Comparison of ENCODE assay signal across 17 mouse cellular contexts in genomic region chr17:79285030-79285601, GRCm38 (mm10).
DNase-seq lines count a peak whose midpoint lies in the region; ATAC-seq and TF ChIP-seq lines count a peak whose summit lies in the region.
"Had no signal": no experiment of that assay in that cellular context is flagged by ENCODE, and none has a peak within 500 bp of the region (broad histone marks: within the 10 kb centered on the region; RNA-seq: fewer than 3 reads in every experiment).

No protein-coding gene starts in this region.

- H3K27me3 ChIP-seq in midbrain, embryonic 11.5 days (ENCODE audit: control insufficient read depth, insufficient read depth, low read length) = no peaks in the 10 kb centered on the region
- H3K27me3 ChIP-seq in midbrain, embryonic 13.5 days = no peaks in the 10 kb centered on the region
- H3K27me3 ChIP-seq in heart, adult 2 months (ENCODE audit: control insufficient read depth, insufficient read depth, low read length) = no peaks in the 10 kb centered on the region
- H3K27me3 ChIP-seq: limb, embryonic 12.5 days had no signal

- no peak overlapping the region for H3K4me2 ChIP-seq in midbrain, embryonic 11.5 days
- no peak overlapping the region for H3K4me2 ChIP-seq in midbrain, embryonic 13.5 days (replicated peaks)
- H3K4me2 ChIP-seq: limb, embryonic 12.5 days had no signal

- WGBS in midbrain, embryonic 11.5 days = 37% methylated on average over 6 of the region's 6 CpGs
- 31% methylated on average over 6 of the region's 6 CpGs for WGBS in midbrain, embryonic 13.5 days
- 78% methylated on average over 6 of the region's 6 CpGs for WGBS in heart, adult 2 months

- H3K4me1 ChIP-seq in midbrain, embryonic 11.5 days (ENCODE audit: control insufficient read depth, insufficient read depth, low read length) = 0 out of 2 replicates have a peak, but pooled peaks cover 2% of the 10 kb centered on the region
- H3K4me1 ChIP-seq in midbrain, embryonic 13.5 days (replicated peaks) = peaks cover 3% of the 10 kb centered on the region; the same call in 1 of the 2 replicates
- H3K4me1 ChIP-seq in heart, adult 2 months (ENCODE audit: control insufficient read depth, insufficient read depth, low read length) = peaks cover 2% of the 10 kb centered on the region; the same call in 1 of the 2 replicates

- TF ChIP-seq EP300 in heart, adult 2 months (IDR thresholded peaks at IDR 0.05; ENCODE audit: insufficient read depth, low read depth, low read length) = no peak

- peak; percentile 21 to 38 for DNase-seq in frontal cortex, postnatal 36 days (ENCODE audit: low spot score in 2 of 2)
- DNase-seq in frontal cortex, postnatal 14 days (ENCODE audit: low spot score in 2 of 2) = no peak
- peak; percentile 82 for DNase-seq in midbrain, embryonic 11.5 days (ENCODE audit: low spot score, missing footprints)
- peak; percentile 10 for DNase-seq in urinary bladder, postnatal 14 days (ENCODE audit: low spot score)
- no peak for DNase-seq in urinary bladder, adult 2 months (ENCODE audit: low spot score)
- DNase-seq in heart, adult 2 months = no peak
- DNase-seq: adrenal gland, postnatal 25 days; cerebellum, adult 9-10 months; lung, postnatal 14 days; spleen, adult 18-20 months had no signal

- no peaks in the 10 kb centered on the region for H3K36me3 ChIP-seq in midbrain, embryonic 11.5 days (ENCODE audit: control insufficient read depth, insufficient read depth, low read length)
- H3K36me3 ChIP-seq in midbrain, embryonic 13.5 days = no peaks in the 10 kb centered on the region
- no peaks in the 10 kb centered on the region for H3K36me3 ChIP-seq in heart, adult 2 months (ENCODE audit: control insufficient read depth, insufficient read depth, low read length)
- H3K36me3 ChIP-seq: limb, embryonic 12.5 days had no signal

- no peaks in the 10 kb centered on the region for H3K9me3 ChIP-seq in midbrain, embryonic 11.5 days (ENCODE audit: control insufficient read depth, low read length)
- H3K9me3 ChIP-seq in midbrain, embryonic 13.5 days = no peaks in the 10 kb centered on the region
- H3K9me3 ChIP-seq: limb, embryonic 12.5 days had no signal

- no peaks in the 10 kb centered on the region for H3K79me2 ChIP-seq in heart, adult 2 months (replicated peaks; ENCODE audit: control insufficient read depth, insufficient read depth, low read length)

- ATAC-seq in midbrain, embryonic 11.5 days (ENCODE audit: low FRiP score) = peak; percentile 52
- no peak for ATAC-seq in midbrain, embryonic 13.5 days
- ATAC-seq: activated CD4-positive, CD25-positive, alpha-beta regulatory T cell, adult 4 months; intestine, postnatal 0 days had no signal

- no peak for TF ChIP-seq CTCF in heart, adult 2 months (IDR thresholded peaks at IDR 0.05)

- H3K9ac ChIP-seq in midbrain, embryonic 11.5 days (ENCODE audit: low read length) = no peak overlapping the region
- H3K9ac ChIP-seq in midbrain, embryonic 13.5 days (replicated peaks) = no peak overlapping the region
- no peak overlapping the region for H3K9ac ChIP-seq in heart, adult 2 months (ENCODE audit: low read depth, low read length)
- H3K9ac ChIP-seq: limb, embryonic 12.5 days; liver, embryonic 14.5 days had no signal

- intact Hi-C loops in heart, adult 2 months (cut with DNase I) = no loop called here

- no peak overlapping the region for H3K27ac ChIP-seq in midbrain, embryonic 11.5 days (ENCODE audit: low read depth, low read length)
- H3K27ac ChIP-seq in midbrain, embryonic 13.5 days = no peak overlapping the region
- no peak overlapping the region for H3K27ac ChIP-seq in heart, adult 2 months
- H3K27ac ChIP-seq: kidney, postnatal 0 days; layer of hippocampus, adult 2 months; limb, embryonic 12.5 days; liver, embryonic 14.5 days had no signal

- TF ChIP-seq POLR2A in heart, adult 2 months (IDR thresholded peaks at IDR 0.05; ENCODE audit: insufficient read depth, low read depth, low read length) = no peak

- H3K4me3 ChIP-seq in midbrain, embryonic 11.5 days (ENCODE audit: low read depth, low read length) = no peak overlapping the region
- no peak overlapping the region for H3K4me3 ChIP-seq in midbrain, embryonic 13.5 days (replicated peaks)
- H3K4me3 ChIP-seq in heart, adult 2 months = no peak overlapping the region
- H3K4me3 ChIP-seq: layer of hippocampus, adult 2 months; limb, embryonic 12.5 days had no signal

Comparison
In these comparisons a context has a peak if more than half of its experiments do, and no peak if none do; other contexts are left out.
1. DNase-seq: peak in frontal cortex, postnatal 36 days (2 of 2), midbrain, embryonic 11.5 days (single experiment) and urinary bladder, postnatal 14 days (single experiment); none in frontal cortex, postnatal 14 days (0 of 2), urinary bladder, adult 2 months (single experiment) and heart, adult 2 months (0 of 2).